Mouse (Mus musculus) olfactory bulb, adult 2 months (tissue): ENCODE data around the gene C1qtnf6.

ENCODE experiments used
- CTCF ChIP-seq: fragments of 200-500 bp; IDR thresholded peaks from 2 replicates; pipeline ENCODE4 v1.5.1; 2012; ENCODE audit warnings: low read depth, mild to moderate bottlenecking, low read length, moderate library complexity; ENCODE audit not compliant: insufficient read depth
- POLR2A ChIP-seq: fragments of 200-500 bp; IDR thresholded peaks from 2 replicates; pipeline ENCODE4 v1.6.1; 2012; ENCODE audit warnings: mild to moderate bottlenecking, low read depth, low read length, moderate library complexity; ENCODE audit not compliant: insufficient read depth

DNA sequence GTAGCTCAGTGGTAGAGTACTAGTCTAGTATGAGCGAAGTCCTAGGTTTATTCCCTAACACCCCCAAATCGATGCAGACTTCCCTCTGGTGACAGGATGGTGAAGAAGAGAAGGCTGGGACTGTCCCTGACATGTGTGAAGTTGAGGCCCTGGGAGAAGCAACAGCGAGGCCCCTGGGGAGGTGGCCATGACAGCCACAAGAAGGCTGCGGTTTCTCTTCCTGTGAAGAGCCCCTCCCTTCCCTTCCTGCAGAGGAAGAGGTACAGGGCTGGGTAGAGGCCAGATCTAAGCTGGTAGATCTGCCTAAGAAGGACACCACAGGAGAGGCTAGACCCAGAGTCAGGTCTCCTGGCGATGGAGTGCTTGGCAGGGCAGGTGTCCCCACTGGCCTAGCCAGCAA lies 32.7 kb upstream of the C1qtnf6 start:
- TF ChIP-seq POLR2A (no peak), CTCF (no peak)
